Mouse (Mus musculus) spleen, adult 12 weeks (tissue): ENCODE measurements around the gene Gm21188.
"Not testable (repeated sequence)": the region's sequence is repeated elsewhere in the genome, so short reads cannot be mapped to it uniquely, and the experiment has no call there.

Experiments
- DNase-seq: peaks from one replicate; pipeline ENCODE4 v3.0.0; 2022; ENCODE audit warnings: low spot score

Gene Gm21188

DNA sequence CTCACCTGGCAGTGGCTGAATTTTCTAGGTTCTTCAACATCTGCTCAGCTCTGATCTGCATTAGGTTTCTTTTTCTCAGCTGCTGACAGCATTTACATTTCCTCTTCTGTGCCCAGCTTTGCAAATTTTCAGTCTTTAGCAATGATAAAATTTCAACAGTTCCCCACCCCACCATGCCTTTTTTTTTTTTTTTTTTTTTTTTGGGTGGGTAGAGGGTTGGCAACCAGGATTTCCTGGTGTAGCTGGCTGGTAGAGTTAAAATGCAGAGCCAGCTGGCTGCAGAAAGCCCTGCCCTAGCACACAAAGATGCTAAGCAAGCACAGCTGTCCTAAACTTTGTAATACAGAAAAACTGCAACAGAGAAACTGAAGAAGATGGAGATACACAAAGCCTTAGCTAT lies at the start of gene Gm21188:
Gm21188 (minus strand) TSS at position 110 of the 400 bp plus-strand sequence.
- DNase-seq: not testable (repeated sequence)

DNA sequence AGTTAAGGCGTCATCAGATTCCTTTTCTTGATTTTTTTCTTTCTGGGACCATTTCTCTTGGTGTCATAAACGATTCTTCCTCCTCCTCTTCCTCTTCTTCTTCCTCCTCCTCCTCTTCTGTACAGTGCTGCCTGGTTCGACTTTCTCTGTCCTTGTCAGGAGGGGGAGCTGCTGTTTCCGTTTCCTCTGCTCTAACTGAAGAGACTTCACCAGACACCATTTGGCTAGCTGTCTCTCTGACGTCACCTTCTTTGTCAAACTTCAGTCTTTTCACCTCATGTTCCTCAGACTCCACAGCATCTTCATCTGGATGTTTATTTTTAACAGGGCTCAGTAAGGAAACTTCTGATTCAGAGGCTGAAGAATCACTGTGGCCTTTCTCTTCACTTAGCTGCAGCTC lies 47.3 kb upstream of the Gm21188 start:
- not testable (repeated sequence) for DNase-seq

- DNase-seq: not testable (repeated sequence)
Observed at GRCm38 (mm10) chr13:120096938-120097256, 44.9 kb upstream of the Gm21188 start.

GRCm38 (mm10) chr13:120096241-120096937 lies 44.4 kb upstream of the Gm21188 start:
- not testable (repeated sequence) for DNase-seq

GRCm38 (mm10) chr13:120092950-120093349 lies 41.0 kb upstream of the Gm21188 start:
- not testable (repeated sequence) for DNase-seq

DNA sequence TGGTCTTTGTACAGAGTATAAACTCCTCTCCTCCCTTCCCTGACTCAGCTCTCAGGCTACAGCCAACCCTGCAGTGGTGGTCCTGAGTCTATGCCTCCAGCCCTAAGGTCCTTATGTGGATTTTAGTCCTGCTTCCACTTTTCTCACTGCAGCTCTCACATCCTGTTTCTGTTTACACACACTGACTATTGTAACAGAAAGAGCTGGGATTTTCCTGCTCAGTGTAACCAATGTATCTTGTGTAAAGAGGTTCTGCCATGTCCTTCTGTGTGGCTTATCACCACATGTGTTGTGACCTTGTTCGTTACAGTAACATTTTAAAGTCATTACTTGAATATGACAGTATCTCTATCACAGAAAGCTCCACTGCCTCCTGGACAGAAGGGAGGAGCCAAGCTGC lies 27.6 kb upstream of the Gm21188 start:
- not testable (repeated sequence) for DNase-seq

DNA sequence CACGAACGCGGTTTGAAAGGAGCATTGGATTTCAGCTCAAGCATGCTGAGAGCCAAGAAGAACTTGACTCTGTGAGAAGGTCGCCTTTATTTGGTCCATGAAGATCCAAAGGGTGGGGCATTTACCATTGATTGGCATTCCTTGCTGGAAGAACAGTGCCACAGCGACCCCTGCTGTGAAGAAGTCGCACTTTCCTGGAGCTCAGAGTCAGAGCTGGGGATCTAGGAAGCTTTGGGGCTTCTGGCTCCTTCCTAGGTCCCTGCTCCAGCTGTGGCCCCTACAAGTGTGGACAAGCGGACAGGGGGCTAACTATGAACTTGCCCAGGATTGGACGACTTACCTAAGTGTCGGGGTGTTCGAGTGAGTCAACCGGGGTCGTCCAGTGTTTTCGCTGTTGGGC lies 18.9 kb upstream of the Gm21188 start:
- not testable (repeated sequence) for DNase-seq

DNA sequence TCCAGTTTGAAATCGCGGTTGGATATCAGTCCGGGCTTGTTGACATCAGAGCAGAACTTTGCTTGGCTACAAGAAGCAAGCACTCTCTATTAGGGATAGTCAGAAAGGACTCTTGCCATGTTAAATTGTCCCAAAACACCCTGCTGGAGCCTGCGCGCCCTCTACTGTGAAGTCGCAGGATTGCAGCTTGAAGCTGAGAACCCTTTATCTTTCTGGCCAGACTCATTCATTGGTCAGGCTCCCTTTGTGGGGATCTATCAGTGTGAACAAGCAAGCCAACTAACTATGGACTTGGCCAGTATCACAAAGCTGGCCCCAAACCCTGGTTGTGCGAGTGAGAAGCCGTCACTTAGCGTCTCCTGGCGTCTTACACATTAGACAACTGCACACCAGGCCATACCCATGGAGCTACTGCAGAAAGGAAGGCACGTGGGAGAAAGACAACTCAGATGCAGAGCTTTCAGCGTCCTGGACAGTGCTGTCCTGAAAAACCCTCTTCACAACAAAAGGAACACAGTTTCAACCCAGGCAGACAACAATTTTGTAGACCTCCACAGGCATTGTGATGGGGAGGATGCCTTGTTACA lies 18.1 kb upstream of the Gm21188 start:
- not testable (repeated sequence) for DNase-seq

- not testable (repeated sequence) for DNase-seq
Observed at GRCm38 (mm10) chr13:120063439-120064089, 11.6 kb upstream of the Gm21188 start.

- not testable (repeated sequence) for DNase-seq
Observed at GRCm38 (mm10) chr13:120062903-120063302, 10.9 kb upstream of the Gm21188 start.

DNA sequence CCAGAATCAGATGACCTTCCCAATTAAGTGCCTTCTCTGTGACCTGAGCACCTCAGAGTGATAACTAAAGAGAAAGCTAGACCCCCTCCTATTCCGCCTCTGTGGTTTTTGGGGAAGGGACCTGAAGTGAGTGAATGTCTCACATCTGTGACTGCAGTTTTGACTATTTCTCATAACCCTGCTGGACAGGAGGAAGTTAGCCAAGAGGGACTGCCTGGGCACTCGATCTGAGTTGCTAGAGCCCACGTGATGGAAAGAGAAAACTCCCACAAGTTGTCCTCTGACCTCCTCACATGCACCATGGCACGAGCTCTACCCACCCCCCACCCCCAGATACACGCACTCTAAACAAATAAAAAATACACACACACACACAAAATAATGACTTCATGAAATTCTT lies 3.4 kb downstream of the Gm21188 start:
- DNase-seq: not testable (repeated sequence)

DNA sequence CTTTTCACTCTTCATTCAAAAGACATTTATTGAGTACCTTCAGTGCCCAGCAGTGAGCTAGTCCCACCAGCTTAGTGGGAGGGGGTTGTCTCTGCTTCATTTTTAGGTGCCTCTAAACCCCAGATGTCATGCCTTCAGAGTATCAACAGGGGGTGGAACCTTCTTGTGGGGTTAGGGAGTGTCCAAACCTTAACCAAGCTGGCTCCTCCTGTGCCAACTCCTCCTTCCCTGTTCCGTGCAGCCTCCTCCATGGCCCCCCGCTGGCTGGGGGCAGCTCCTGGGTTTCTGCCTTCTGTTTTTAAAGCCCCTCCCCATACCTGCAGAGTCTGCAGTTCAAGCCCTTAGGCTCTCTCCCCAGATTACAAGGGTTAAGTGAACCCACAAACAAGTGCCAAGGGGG lies 3.8 kb downstream of the Gm21188 start:
- not testable (repeated sequence) for DNase-seq

DNA sequence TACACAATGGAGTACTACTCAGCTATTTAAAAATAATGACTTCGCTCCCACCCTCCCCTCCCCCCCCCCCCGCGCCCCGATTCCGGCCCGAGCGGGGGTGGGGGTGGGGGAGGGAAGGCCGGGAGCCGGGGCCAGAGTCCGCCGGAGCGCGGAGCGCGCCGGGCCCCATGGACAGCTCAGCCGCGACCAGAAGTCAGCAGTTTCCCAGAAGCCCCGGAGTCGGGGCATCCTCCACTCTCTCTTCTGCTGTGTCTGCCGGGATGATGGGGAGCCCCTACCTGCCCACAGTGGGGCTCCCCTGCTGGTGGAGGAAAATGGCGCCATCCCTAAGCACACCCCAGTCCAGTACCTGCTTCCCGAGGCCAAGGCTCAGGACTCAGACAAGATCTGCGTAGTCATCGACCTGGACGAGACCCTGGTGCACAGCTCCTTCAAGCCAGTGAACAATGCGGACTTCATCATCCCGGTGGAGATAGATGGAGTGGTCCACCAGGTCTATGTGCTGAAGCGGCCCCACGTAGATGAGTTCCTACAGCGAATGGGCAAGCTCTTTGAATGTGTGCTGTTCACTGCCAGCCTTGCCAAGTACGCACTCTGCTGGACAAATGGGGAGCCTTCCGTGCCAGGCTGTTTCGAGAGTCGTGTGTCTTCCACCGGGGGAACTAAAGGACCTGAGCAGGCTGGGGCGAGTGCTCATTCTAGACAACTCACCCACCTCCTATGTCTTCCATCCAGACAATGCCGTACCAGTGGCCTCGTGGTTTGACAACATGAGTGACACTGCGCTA lies 5.4 kb downstream of the Gm21188 start:
- not testable (repeated sequence) for DNase-seq

DNA sequence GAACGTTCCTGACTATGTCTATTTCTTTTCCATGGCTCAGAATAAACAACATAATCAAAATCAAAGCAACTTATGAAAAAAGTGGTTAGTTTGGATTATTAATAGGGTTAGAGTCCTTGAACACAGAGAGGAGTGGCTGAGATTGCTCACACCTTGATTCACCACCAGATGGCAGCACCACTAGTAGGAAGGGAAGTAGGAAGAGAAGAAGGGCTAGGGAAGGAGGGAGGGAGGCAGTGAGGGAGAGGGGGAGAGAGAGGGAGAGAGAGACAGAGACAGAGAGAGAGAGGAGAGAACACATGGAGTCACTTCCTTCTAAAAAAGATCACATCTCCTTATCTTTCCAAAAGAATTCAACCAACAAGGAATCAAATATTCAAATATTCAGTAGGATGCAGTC lies 10.8 kb downstream of the Gm21188 start:
- DNase-seq: not testable (repeated sequence)

DNA sequence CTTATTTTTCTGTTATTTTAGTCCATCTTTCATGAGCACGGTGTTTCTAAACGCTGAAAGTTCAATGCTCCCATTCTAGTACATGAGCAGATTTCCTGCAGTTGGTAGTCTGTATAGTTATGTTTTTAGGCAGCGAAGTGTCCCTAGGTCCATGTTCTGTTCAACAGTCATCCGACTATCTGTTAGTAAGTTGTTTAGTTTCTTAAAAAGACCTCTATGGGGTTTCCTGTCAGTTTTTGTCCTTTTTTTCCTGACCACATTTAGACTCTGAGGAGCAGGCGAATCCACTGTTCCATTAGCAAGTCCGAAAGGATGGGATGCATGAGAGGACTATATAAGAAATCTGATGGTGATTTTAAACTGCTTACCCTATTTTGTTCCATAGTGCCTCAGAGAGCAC lies 14.1 kb downstream of the Gm21188 start:
- DNase-seq: not testable (repeated sequence)

DNA sequence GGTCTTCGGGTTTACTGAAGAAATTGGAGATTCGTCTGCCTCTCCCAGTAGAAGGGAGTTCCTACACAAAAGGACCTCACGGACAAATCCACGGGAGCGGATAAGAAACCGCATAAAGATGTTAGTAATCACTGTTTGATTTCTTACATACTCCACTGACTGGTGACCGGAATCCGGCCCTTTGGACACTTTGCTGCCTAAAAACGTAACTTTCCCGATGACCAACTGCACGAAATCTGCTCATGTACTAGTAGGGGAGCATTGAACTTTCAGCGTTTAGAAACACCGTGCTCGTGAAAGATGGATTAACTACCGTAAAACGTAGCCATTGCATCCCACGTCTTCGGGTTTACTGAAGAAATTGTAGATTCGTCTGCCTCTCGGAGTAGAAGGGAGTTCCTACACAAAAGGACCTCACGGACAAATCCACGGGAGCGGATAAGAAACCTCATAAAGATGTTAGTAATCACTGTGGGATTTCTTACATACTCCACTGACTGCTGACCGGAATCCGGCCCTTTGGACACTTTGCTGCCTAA lies 15.3 kb downstream of the Gm21188 start:
- DNase-seq: not testable (repeated sequence)

- DNase-seq: not testable (repeated sequence)
Observed at GRCm38 (mm10) chr13:120035151-120035550, 16.8 kb downstream of the Gm21188 start.

GRCm38 (mm10) chr13:120034637-120035036 lies 17.4 kb downstream of the Gm21188 start:
- not testable (repeated sequence) for DNase-seq

DNA sequence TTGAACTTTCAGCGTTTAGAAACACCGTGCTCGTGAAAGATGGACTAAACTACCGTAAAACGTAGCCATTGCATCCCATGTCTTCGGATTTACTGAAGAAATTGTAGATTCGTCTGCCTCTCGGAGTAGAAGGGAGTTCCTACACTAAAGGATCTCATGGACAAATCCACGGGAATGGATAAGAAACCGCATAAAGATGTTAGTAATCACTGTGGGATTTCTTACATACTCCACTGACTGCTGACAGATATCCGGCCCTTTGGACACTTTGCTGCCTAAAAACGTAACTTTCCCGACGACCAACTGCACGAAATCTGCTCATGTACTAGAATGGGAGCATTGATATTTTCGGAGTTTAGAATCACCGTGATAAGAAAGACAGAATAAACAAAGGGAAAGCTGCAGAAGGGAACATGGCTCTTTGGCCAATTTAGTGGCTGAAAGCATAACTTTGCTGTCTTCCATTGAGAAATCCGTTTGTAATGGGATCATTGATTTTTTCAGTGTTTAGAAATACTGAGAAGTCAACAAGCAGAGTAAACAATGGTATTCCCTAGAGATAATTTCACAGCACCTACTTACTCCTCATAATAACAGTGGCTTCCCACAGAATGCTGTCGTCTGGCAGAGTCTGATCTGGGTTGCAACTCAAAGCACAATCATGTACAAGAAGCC lies 18.3 kb downstream of the Gm21188 start:
- DNase-seq: not testable (repeated sequence)

DNA sequence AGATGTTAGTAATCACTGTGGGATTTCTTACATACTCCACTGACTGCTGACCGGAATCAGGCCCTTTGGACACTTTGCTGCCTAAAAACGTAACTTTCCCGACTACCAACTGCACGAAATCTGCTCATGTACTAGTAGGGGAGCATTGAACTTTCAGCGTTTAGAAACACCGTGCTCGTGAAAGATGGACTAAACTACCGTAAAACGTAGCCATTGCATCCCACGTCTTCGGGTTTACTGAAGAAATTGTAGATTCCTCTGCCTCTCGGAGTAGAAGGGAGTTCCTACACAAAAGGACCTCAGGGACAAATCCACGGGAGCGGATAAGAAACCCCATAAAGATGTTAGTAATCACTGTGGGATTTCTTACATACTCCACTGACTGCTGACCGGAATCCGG lies 20.3 kb downstream of the Gm21188 start:
- DNase-seq: not testable (repeated sequence)

DNA sequence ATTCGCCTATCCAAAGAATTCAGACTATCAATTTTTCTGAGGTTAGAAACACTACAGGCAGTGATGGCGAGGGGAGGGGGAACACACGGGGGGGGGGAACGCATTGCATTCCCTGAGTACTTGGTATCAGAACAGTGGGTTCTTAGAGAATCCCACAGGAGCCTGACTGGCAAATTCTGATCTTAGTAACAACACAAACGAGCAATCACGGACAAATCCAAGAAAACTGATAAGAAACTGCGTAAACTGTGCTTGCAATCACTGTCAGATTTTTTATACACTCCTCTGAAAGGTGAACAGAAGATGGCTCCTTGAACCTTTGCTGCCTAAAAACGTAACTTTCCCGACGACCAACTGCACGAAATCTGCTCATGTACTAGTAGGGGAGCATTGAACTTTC lies 24.6 kb downstream of the Gm21188 start:
- DNase-seq: peak; percentile 38

GRCm38 (mm10) chr13:120026911-120027310 lies 25.1 kb downstream of the Gm21188 start, which contains the start of gene Gm36079:
Gene Gm36079 (minus strand): TSS chr13:120027011.
- peak; percentile 52 for DNase-seq
